Mouse (Mus musculus) olfactory bulb, adult 2 months (tissue): ENCODE results near the gene Tspan18. TPM values are rescaled to one million over a fixed set of nuclear protein-coding genes. Genes with fewer than 3 reads are reported as not detected.

Experiments used
- H3K27ac ChIP-seq: fragments of 200-500 bp; 2 replicates; pipeline ENCODE4 v1.5.1; 2012; ENCODE audit warnings: low read depth, low read length; ENCODE audit not compliant: insufficient read depth
- H3K4me1 ChIP-seq: fragments of 200-500 bp; 2 replicates; pipeline ENCODE4 v1.6.1; 2012; ENCODE audit warnings: low read length; ENCODE audit not compliant: control insufficient read depth, insufficient read depth
- H3K4me3 ChIP-seq: fragments of 200-500 bp; 2 replicates; pipeline ENCODE4 v1.5.1; 2012; ENCODE audit warnings: mild to moderate bottlenecking, low read depth, low read length, moderate library complexity; ENCODE audit not compliant: insufficient read depth
- CTCF ChIP-seq: fragments of 200-500 bp; IDR thresholded peaks from 2 replicates; pipeline ENCODE4 v1.5.1; 2012; ENCODE audit warnings: low read depth, mild to moderate bottlenecking, low read length, moderate library complexity; ENCODE audit not compliant: insufficient read depth
- POLR2A ChIP-seq: fragments of 200-500 bp; IDR thresholded peaks from 2 replicates; pipeline ENCODE4 v1.6.1; 2012; ENCODE audit warnings: mild to moderate bottlenecking, low read depth, low read length, moderate library complexity; ENCODE audit not compliant: insufficient read depth
- WGBS: fragments of 180-500 bp; shearing (Covaris S2); methylation state at CpG from one replicate; pipeline ENCODE4 v1.1.7; 2018; 5-methylcytosine and 5-hydroxymethylcytosine counted together
- polyA plus RNA-seq: library from polyadenylated mRNA; stranded (reverse); fragments of >200 nt; gene quantifications from 2 replicates; pipeline ENCODE4 v1.2.4, GENCODE M21; 2012; ENCODE audit warnings: low replicate concordance; ENCODE audit not compliant: missing spikeins, insufficient read depth, insufficient read length

Tspan18 gene
- polyA plus RNA-seq, 1 experiment, result not detected

- Histone ChIP-seq H3K27ac (no peak overlapping the region), H3K4me3 (no peak overlapping the region), H3K4me1 (no peaks in the 10 kb centered on the region)
- WGBS, result 83% methylated on average over 9 of the region's 9 CpGs
- TF ChIP-seq CTCF, result no peak
- TF ChIP-seq POLR2A, result no peak
Observed at GRCm38 (mm10) chr2:93365411-93365810, 31.1 kb upstream of the Tspan18 start.

GRCm38 (mm10) chr2:93364951-93365350, 30.6 kb upstream of the Tspan18 start:
- H3K4me1 ChIP-seq, result no peaks in the 10 kb centered on the region
- 85% methylated on average over 2 of the region's 2 CpGs for WGBS
- H3K27ac ChIP-seq, result no peak overlapping the region
- H3K4me3 ChIP-seq, result no peak overlapping the region
- TF ChIP-seq CTCF (no peak), POLR2A (no peak)

- H3K27ac ChIP-seq, result no peak overlapping the region
- H3K4me1 ChIP-seq, result no peaks in the 10 kb centered on the region
- TF ChIP-seq CTCF (no peak), POLR2A (no peak)
- H3K4me3 ChIP-seq, result no peak overlapping the region
- 66% methylated on average over 5 of the region's 5 CpGs for WGBS
Observed at GRCm38 (mm10) chr2:93361454-93361853, 27.1 kb upstream of the Tspan18 start.

- WGBS, result 89% methylated on average over 6 of the region's 6 CpGs
- TF ChIP-seq CTCF (no peak), POLR2A (no peak)
Observed at GRCm38 (mm10) chr2:93360310-93360709, 26.0 kb upstream of the Tspan18 start.

GRCm38 (mm10) chr2:93357391-93357790, 23.1 kb upstream of the Tspan18 start:
- Histone ChIP-seq H3K27ac (no peak overlapping the region), H3K4me1 (peaks cover 6% of the 10 kb centered on the region; the same call in 1 of the 2 replicates), H3K4me3 (no peak overlapping the region)
- WGBS, result 88% methylated on average over 2 of the region's 2 CpGs
- no peak for TF ChIP-seq CTCF
- TF ChIP-seq POLR2A, result no peak

More at GRCm38 (mm10) chr2:93360310-93360709, 26.0 kb upstream of the Tspan18 start:
- Histone ChIP-seq H3K4me3 (no peak overlapping the region), H3K27ac (no peak overlapping the region), H3K4me1 (no peaks in the 10 kb centered on the region)

GRCm38 (mm10) chr2:93355845-93356244, 21.5 kb upstream of the Tspan18 start:
- Histone ChIP-seq H3K4me3 (no peak overlapping the region), H3K4me1 (peaks cover 12% of the 10 kb centered on the region; the same call in 1 of the 2 replicates), H3K27ac (no peak overlapping the region)
- WGBS, result 34% methylated on average over 7 of the region's 7 CpGs
- TF ChIP-seq POLR2A, result no peak

GRCm38 (mm10) chr2:93354621-93355020, 20.3 kb upstream of the Tspan18 start:
- TF ChIP-seq POLR2A (no peak), CTCF (no peak)
- Histone ChIP-seq H3K4me3 (no peak overlapping the region), H3K4me1 (peaks cover 12% of the 10 kb centered on the region; the same call in 1 of the 2 replicates), H3K27ac (no peak overlapping the region)
- 71% methylated on average over 1 of the region's 1 CpGs for WGBS

- Histone ChIP-seq H3K4me3 (no peak overlapping the region), H3K4me1 (peaks cover 12% of the 10 kb centered on the region; the same call in 1 of the 2 replicates), H3K27ac (no peak overlapping the region)
- TF ChIP-seq CTCF, result no peak
- no peak for TF ChIP-seq POLR2A
- 77% methylated on average over 4 of the region's 4 CpGs for WGBS
Observed at GRCm38 (mm10) chr2:93353725-93354124, 19.4 kb upstream of the Tspan18 start.

- H3K27ac ChIP-seq, result no peak overlapping the region
- TF ChIP-seq POLR2A, result no peak
- TF ChIP-seq CTCF, result no peak
- WGBS, result 82% methylated on average over 8 of the region's 8 CpGs
- no peak overlapping the region for H3K4me3 ChIP-seq
- H3K4me1 ChIP-seq, result peaks cover 12% of the 10 kb centered on the region; the same call in 1 of the 2 replicates
Observed at GRCm38 (mm10) chr2:93352915-93353685, 18.8 kb upstream of the Tspan18 start.
